Comparison of ENCODE assay signal across 11 mouse cellular contexts in the genomic region with DNA sequence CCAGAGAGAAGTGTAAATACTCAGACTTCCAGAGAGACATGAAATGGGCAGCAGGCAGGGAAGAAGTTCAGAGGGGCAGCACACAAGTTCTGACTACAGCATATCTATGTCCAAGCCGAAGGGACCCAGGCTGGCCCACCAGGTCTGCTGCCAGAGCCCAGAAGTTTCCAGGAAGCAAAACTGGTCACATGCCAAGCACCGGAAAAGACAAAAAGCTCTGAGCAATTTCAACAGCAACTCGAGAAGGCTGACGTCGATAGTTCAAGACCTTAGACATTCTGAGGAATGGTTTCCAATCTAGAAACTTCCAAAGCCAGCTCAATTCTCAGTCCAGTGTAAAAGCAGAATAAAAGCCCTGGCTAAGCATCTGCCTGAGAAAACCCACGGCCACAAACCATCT. TPM values are rescaled to one million over a fixed set of nuclear protein-coding genes. Genes with fewer than 3 reads are reported as not detected.
DNase-seq lines count a peak whose midpoint lies in the region; ATAC-seq and TF ChIP-seq lines count a peak whose summit lies in the region.
"Had no signal": no experiment of that assay in that cellular context is flagged by ENCODE, and none has a peak within 500 bp of the region (broad histone marks: within the 10 kb centered on the region; RNA-seq: fewer than 3 reads in every experiment).

No protein-coding gene starts in this region.

- H3K27me3 ChIP-seq in embryonic facial prominence, embryonic 13.5 days = no peaks in the 10 kb centered on the region
- H3K27me3 ChIP-seq in embryonic facial prominence, embryonic 10.5 days (replicated peaks; ENCODE audit: low read depth, poor library complexity, severe bottlenecking) = no peaks in the 10 kb centered on the region
- H3K27me3 ChIP-seq in heart, adult 2 months (ENCODE audit: control insufficient read depth, insufficient read depth, low read length) = no peaks in the 10 kb centered on the region
- H3K27me3 ChIP-seq in kidney, adult 2 months (replicated peaks; ENCODE audit: control insufficient read depth, insufficient read depth, low read length) = no peaks in the 10 kb centered on the region
- no peaks in the 10 kb centered on the region for H3K27me3 ChIP-seq in lung, embryonic 16.5 days (ENCODE audit: control insufficient read depth, insufficient read depth, low read depth, low read length)
- H3K27me3 ChIP-seq in midbrain, postnatal 0 days (ENCODE audit: insufficient read depth, low read length) = no peaks in the 10 kb centered on the region
- H3K27me3 ChIP-seq in liver, embryonic 11.5 days (replicated peaks; ENCODE audit: control insufficient read depth, insufficient read depth, low read length) = no peaks in the 10 kb centered on the region

- H3K27ac ChIP-seq in embryonic facial prominence, embryonic 13.5 days = peak overlapping the region; percentile 11; the same call in 1 of the 2 replicates
- no peak overlapping the region for H3K27ac ChIP-seq in embryonic facial prominence, embryonic 10.5 days (replicated peaks)
- H3K27ac ChIP-seq in heart, adult 2 months = peak overlapping the region; percentile 49
- H3K27ac ChIP-seq in kidney, adult 2 months (ENCODE audit: insufficient read depth, low read depth, low read length) = peak overlapping the region; percentile 43; the same call in 1 of the 2 replicates
- peak overlapping the region; percentile 65 for H3K27ac ChIP-seq in lung, embryonic 16.5 days (ENCODE audit: low read length)
- H3K27ac ChIP-seq in midbrain, postnatal 0 days (ENCODE audit: low read depth, low read length) = no peak overlapping the region
- no peak overlapping the region for H3K27ac ChIP-seq in liver, embryonic 11.5 days (ENCODE audit: low read depth, low read length)

- peaks cover 12% of the 10 kb centered on the region; the same call in 1 of the 2 replicates for H3K4me1 ChIP-seq in embryonic facial prominence, embryonic 13.5 days
- no peaks in the 10 kb centered on the region for H3K4me1 ChIP-seq in embryonic facial prominence, embryonic 10.5 days
- no peaks in the 10 kb centered on the region; the same call in 1 of the 2 replicates for H3K4me1 ChIP-seq in heart, adult 2 months (ENCODE audit: control insufficient read depth, insufficient read depth, low read length)
- peaks cover 12% of the 10 kb centered on the region; the same call in 1 of the 2 replicates for H3K4me1 ChIP-seq in kidney, adult 2 months (ENCODE audit: control insufficient read depth, insufficient read depth, low read length)
- H3K4me1 ChIP-seq in lung, embryonic 16.5 days (replicated peaks; ENCODE audit: control insufficient read depth, insufficient read depth, low read length) = peaks cover 7% of the 10 kb centered on the region
- H3K4me1 ChIP-seq in midbrain, postnatal 0 days (ENCODE audit: insufficient read depth, low read length) = no peaks in the 10 kb centered on the region
- no peaks in the 10 kb centered on the region for H3K4me1 ChIP-seq in liver, embryonic 11.5 days (replicated peaks; ENCODE audit: control insufficient read depth, insufficient read depth, low read length)

- ATAC-seq in embryonic facial prominence, embryonic 13.5 days (ENCODE audit: insufficient number of reproducible peaks, insufficient read depth, low FRiP score, low TSS enrichment, low read depth) = no peak
- ATAC-seq in lung, embryonic 16.5 days (ENCODE audit: low read depth) = peak; percentile 28; the same call in 1 of the 2 replicates
- ATAC-seq in midbrain, postnatal 0 days (ENCODE audit: low FRiP score) = no peak
- ATAC-seq in liver, embryonic 11.5 days (replicated peaks; ENCODE audit: low FRiP score) = no peak
- ATAC-seq: forebrain, embryonic 14.5 days; hindbrain, embryonic 16.5 days had no signal

- no peak for TF ChIP-seq EP300 in heart, adult 2 months (IDR thresholded peaks at IDR 0.05; ENCODE audit: insufficient read depth, low read depth, low read length)

- H3K4me3 ChIP-seq in embryonic facial prominence, embryonic 13.5 days = no peak overlapping the region
- H3K4me3 ChIP-seq in embryonic facial prominence, embryonic 10.5 days = no peak overlapping the region
- H3K4me3 ChIP-seq in heart, adult 2 months = no peak overlapping the region
- H3K4me3 ChIP-seq in kidney, adult 2 months (ENCODE audit: insufficient read depth, low read depth, low read length) = no peak overlapping the region
- no peak overlapping the region for H3K4me3 ChIP-seq in lung, embryonic 16.5 days (ENCODE audit: low read length)
- H3K4me3 ChIP-seq in midbrain, postnatal 0 days (ENCODE audit: low read depth, low read length) = no peak overlapping the region
- no peak overlapping the region for H3K4me3 ChIP-seq in liver, embryonic 11.5 days (ENCODE audit: low read depth, low read length)

- peaks cover 28% of the 10 kb centered on the region for H3K36me3 ChIP-seq in embryonic facial prominence, embryonic 13.5 days
- no peaks in the 10 kb centered on the region; the same call in 1 of the 2 replicates for H3K36me3 ChIP-seq in embryonic facial prominence, embryonic 10.5 days (replicated peaks)
- no peaks in the 10 kb centered on the region for H3K36me3 ChIP-seq in heart, adult 2 months (ENCODE audit: control insufficient read depth, insufficient read depth, low read length)
- H3K36me3 ChIP-seq in kidney, adult 2 months (ENCODE audit: control insufficient read depth, insufficient read depth, low read length) = no peaks in the 10 kb centered on the region; the same call in 1 of the 2 replicates
- no peaks in the 10 kb centered on the region for H3K36me3 ChIP-seq in lung, embryonic 16.5 days (ENCODE audit: control insufficient read depth, insufficient read depth, low read length)
- no peaks in the 10 kb centered on the region for H3K36me3 ChIP-seq in midbrain, postnatal 0 days (ENCODE audit: insufficient read depth, low read length)
- H3K36me3 ChIP-seq in liver, embryonic 11.5 days (ENCODE audit: control insufficient read depth, insufficient read depth, low read length) = no peaks in the 10 kb centered on the region; the same call in 1 of the 2 replicates

- intact Hi-C loops in heart, adult 2 months (cut with DNase I) = no loop called here

- no peaks in the 10 kb centered on the region for H3K9me3 ChIP-seq in embryonic facial prominence, embryonic 13.5 days
- H3K9me3 ChIP-seq in embryonic facial prominence, embryonic 10.5 days = no peaks in the 10 kb centered on the region
- no peaks in the 10 kb centered on the region for H3K9me3 ChIP-seq in lung, embryonic 16.5 days (ENCODE audit: control insufficient read depth, low read length)
- no peaks in the 10 kb centered on the region for H3K9me3 ChIP-seq in midbrain, postnatal 0 days (ENCODE audit: low read length)
- no peaks in the 10 kb centered on the region for H3K9me3 ChIP-seq in liver, embryonic 11.5 days (ENCODE audit: control insufficient read depth, low read length)

- TF ChIP-seq CTCF in heart, adult 2 months (IDR thresholded peaks at IDR 0.05) = no peak
- no peak for TF ChIP-seq CTCF in kidney, adult 2 months (conservative IDR thresholded peaks at IDR 0.05; ENCODE audit: insufficient read depth, insufficient read length, low read depth, low read length)
- no peak for TF ChIP-seq CTCF in midbrain, postnatal 0 days (IDR thresholded peaks at IDR 0.05)

- H3K4me2 ChIP-seq in embryonic facial prominence, embryonic 13.5 days = no peak overlapping the region
- H3K4me2 ChIP-seq in lung, embryonic 16.5 days (ENCODE audit: low read depth, low read length) = no peak overlapping the region
- no peak overlapping the region for H3K4me2 ChIP-seq in midbrain, postnatal 0 days (ENCODE audit: low read depth, low read length, poor library complexity, severe bottlenecking)
- no peak overlapping the region for H3K4me2 ChIP-seq in liver, embryonic 11.5 days

- H3K79me2 ChIP-seq in heart, adult 2 months (replicated peaks; ENCODE audit: control insufficient read depth, insufficient read depth, low read length) = no peaks in the 10 kb centered on the region

- DNase-seq in embryonic facial prominence, embryonic 10.5 days (ENCODE audit: low spot score) = no peak
- peak; percentile 29 to 48 for DNase-seq in heart, adult 2 months
- DNase-seq in kidney, adult 2 months = peak; percentile 68
- DNase-seq in midbrain, postnatal 0 days (ENCODE audit: low spot score) = no peak
- DNase-seq in neural tube, embryonic 10.5 days (ENCODE audit: extremely low spot score, low spot score) = no peak
- no peak for DNase-seq in liver, embryonic 11.5 days (ENCODE audit: low spot score)
- DNase-seq: embryo, embryonic 11 days had no signal

- no peak for TF ChIP-seq POLR2A in heart, adult 2 months (IDR thresholded peaks at IDR 0.05; ENCODE audit: insufficient read depth, low read depth, low read length)
- no peak for TF ChIP-seq POLR2A in kidney, adult 2 months (IDR thresholded peaks at IDR 0.05; ENCODE audit: low read depth, low read length)

- 66% methylated on average over 6 of the region's 6 CpGs for WGBS in embryonic facial prominence, embryonic 13.5 days
- WGBS in embryonic facial prominence, embryonic 10.5 days = 85% methylated on average over 6 of the region's 6 CpGs
- WGBS in heart, adult 2 months = 25% methylated on average over 6 of the region's 6 CpGs
- 35% methylated on average over 6 of the region's 6 CpGs for WGBS in kidney, adult 2 months
- 24% methylated on average over 6 of the region's 6 CpGs for WGBS in lung, embryonic 16.5 days
- WGBS in midbrain, postnatal 0 days = 70% methylated on average over 6 of the region's 6 CpGs
- 70% methylated on average over 6 of the region's 6 CpGs for WGBS in liver, embryonic 11.5 days

- no peak overlapping the region for H3K9ac ChIP-seq in embryonic facial prominence, embryonic 13.5 days
- H3K9ac ChIP-seq in heart, adult 2 months (ENCODE audit: low read depth, low read length) = no peak overlapping the region
- H3K9ac ChIP-seq in lung, embryonic 16.5 days (ENCODE audit: low read length) = no peak overlapping the region
- no peak overlapping the region for H3K9ac ChIP-seq in midbrain, postnatal 0 days (replicated peaks; ENCODE audit: low read length, poor library complexity, severe bottlenecking)
- H3K9ac ChIP-seq in liver, embryonic 11.5 days (ENCODE audit: low read depth, low read length) = no peak overlapping the region

RNA-seq across cellular contexts. Expression of gene Mesp2, which starts 21.1 kb away (rescaled TPM):
- polyA plus RNA-seq in embryonic facial prominence, embryonic 13.5 days (2015; fragmentation: Nextera tagmentation; extraction: Ambion mirVana) = 0.10 and 0.56 TPM in 2 replicates
- polyA plus RNA-seq in embryonic facial prominence, embryonic 10.5 days (2016; fragmentation: Nextera tagmentation; extraction: Ambion mirVana) = 0.34 and 0.36 TPM in 2 replicates
- total RNA-seq in heart, adult 2 months (2021) = under 1 TPM in 1 of 2 experiments, not detected in 1; 0.13 TPM
- polyA plus RNA-seq in heart, adult 2 months (2012; rRNA removed) = 0.06 and 0.12 TPM in 2 replicates
- polyA plus RNA-seq in kidney, adult 2 months (2012; rRNA removed) = 0.28 and 0.35 TPM in 2 replicates
- 0.45 and 0.87 TPM in 2 replicates for polyA plus RNA-seq in lung, embryonic 16.5 days (2015; fragmentation: Nextera tagmentation; extraction: Ambion mirVana)
- 0.52 and 0.88 TPM in 2 replicates for total RNA-seq in midbrain, postnatal 0 days (2014; rRNA removed)
- polyA plus RNA-seq in midbrain, postnatal 0 days (2015; fragmentation: Nextera tagmentation; extraction: Ambion mirVana) = 1.4 and 1.5 TPM in 2 replicates
- 0.11 and 0.21 TPM in 2 replicates for polyA plus RNA-seq in liver, embryonic 11.5 days (2014; fragmentation: Nextera tagmentation; extraction: Ambion mirVana)

RNA-seq across cellular contexts. Expression of gene Anpep, which starts 29.3 kb away (rescaled TPM):
- polyA plus RNA-seq in embryonic facial prominence, embryonic 13.5 days (2015; fragmentation: Nextera tagmentation; extraction: Ambion mirVana) = 10.0 and 26.8 TPM in 2 replicates
- polyA plus RNA-seq in embryonic facial prominence, embryonic 10.5 days (2016; fragmentation: Nextera tagmentation; extraction: Ambion mirVana) = 5.4 and 6.9 TPM in 2 replicates
- 10 to 100 TPM in 1 of 2 experiments, 1 to 10 TPM in 1; 8.4 to 12.9 TPM for total RNA-seq in heart, adult 2 months (2021)
- 18.5 and 30.6 TPM in 2 replicates for polyA plus RNA-seq in heart, adult 2 months (2012; rRNA removed)
- 170 and 175 TPM in 2 replicates for polyA plus RNA-seq in kidney, adult 2 months (2012; rRNA removed)
- 7.4 and 9.7 TPM in 2 replicates for polyA plus RNA-seq in lung, embryonic 16.5 days (2015; fragmentation: Nextera tagmentation; extraction: Ambion mirVana)
- 6.4 and 11.2 TPM in 2 replicates for total RNA-seq in midbrain, postnatal 0 days (2014; rRNA removed)
- polyA plus RNA-seq in midbrain, postnatal 0 days (2015; fragmentation: Nextera tagmentation; extraction: Ambion mirVana) = 5.1 TPM in 2 replicates
- polyA plus RNA-seq in liver, embryonic 11.5 days (2014; fragmentation: Nextera tagmentation; extraction: Ambion mirVana) = 24.2 and 28.5 TPM in 2 replicates

RNA-seq across cellular contexts. Expression of gene Mesp1, which starts 38.0 kb away (rescaled TPM):
- polyA plus RNA-seq in embryonic facial prominence, embryonic 13.5 days (2015; fragmentation: Nextera tagmentation; extraction: Ambion mirVana) = not detected in 2 replicates
- 0.11 TPM in 1 of 2 replicates, not detected in the other for polyA plus RNA-seq in embryonic facial prominence, embryonic 10.5 days (2016; fragmentation: Nextera tagmentation; extraction: Ambion mirVana)
- total RNA-seq in heart, adult 2 months (2021) = not detected
- not detected in 2 replicates for polyA plus RNA-seq in heart, adult 2 months (2012; rRNA removed)
- polyA plus RNA-seq in kidney, adult 2 months (2012; rRNA removed) = 0.07 TPM in 1 of 2 replicates, not detected in the other
- 0.21 TPM in 1 of 2 replicates, not detected in the other for polyA plus RNA-seq in lung, embryonic 16.5 days (2015; fragmentation: Nextera tagmentation; extraction: Ambion mirVana)
- total RNA-seq in midbrain, postnatal 0 days (2014; rRNA removed) = 0.27 TPM in 1 of 2 replicates, not detected in the other
- 0.69 and 0.86 TPM in 2 replicates for polyA plus RNA-seq in midbrain, postnatal 0 days (2015; fragmentation: Nextera tagmentation; extraction: Ambion mirVana)
- polyA plus RNA-seq in liver, embryonic 11.5 days (2014; fragmentation: Nextera tagmentation; extraction: Ambion mirVana) = not detected in 2 replicates
- polyA plus RNA-seq: forebrain, embryonic 14.5 days had no signal

Comparison
In these comparisons a context has a peak if more than half of its experiments do, and no peak if none do; other contexts are left out.
1. H3K27ac ChIP-seq: peak in embryonic facial prominence, embryonic 13.5 days (single experiment), heart, adult 2 months (single experiment), kidney, adult 2 months (single experiment) and lung, embryonic 16.5 days (single experiment); none in embryonic facial prominence, embryonic 10.5 days (single experiment), midbrain, postnatal 0 days (single experiment) and liver, embryonic 11.5 days (single experiment).
2. DNase-seq: peak in heart, adult 2 months (2 of 2) and kidney, adult 2 months (single experiment); none in embryonic facial prominence, embryonic 10.5 days (single experiment), midbrain, postnatal 0 days (single experiment), neural tube, embryonic 10.5 days (single experiment) and liver, embryonic 11.5 days (single experiment).